Mouse (Mus musculus): ENCODE measurements around the gene Abhd16b. TPM values are rescaled to one million over a fixed set of nuclear protein-coding genes. Genes with fewer than 3 reads are reported as not detected.
A peak's percentile ranks its signal among the peaks of the same experiment; 100 is the strongest.

Abhd16b gene
- polyA plus RNA-seq (2014; fragmentation: Nextera tagmentation; extraction: Ambion mirVana), result 0.09 and 0.14 TPM in 2 replicates

- 84% methylated on average over 31 of the region's 31 CpGs for WGBS
- no peak within 1 kb of the TSS for H3K27ac ChIP-seq (ENCODE audit: low read depth, low read length)
- no peak within 1 kb of the TSS for H3K4me3 ChIP-seq (ENCODE audit: low read depth, low read length)
- H3K4me2 ChIP-seq (replicated peaks; ENCODE audit: low read depth, low read length), result no peak within 1 kb of the TSS
- DNase-seq (ENCODE audit: low spot score) (no peak), ATAC-seq (ENCODE audit: low FRiP score) (no peak)
- no peak within 1 kb of the TSS for H3K9ac ChIP-seq (ENCODE audit: low read depth, low read length)
- no peaks in the 10 kb centered on the region for H3K9me3 ChIP-seq (ENCODE audit: control insufficient read depth, low read length)
- H3K27me3 ChIP-seq (ENCODE audit: control insufficient read depth, insufficient read depth, low read length), result no peaks in the 10 kb centered on the region
- H3K4me1 ChIP-seq (replicated peaks; ENCODE audit: control insufficient read depth, insufficient read depth, low read length), result no peaks in the 10 kb centered on the region; the same call in 1 of the 2 replicates
- H3K36me3 ChIP-seq (ENCODE audit: control insufficient read depth, insufficient read depth, low read length), result no peaks in the 10 kb centered on the region
These were observed at the start of gene Abhd16b for GRCm38 (mm10) chr2:181493156-181493927. Gene Abhd16b (plus strand): TSS chr2:181493206.

DNA sequence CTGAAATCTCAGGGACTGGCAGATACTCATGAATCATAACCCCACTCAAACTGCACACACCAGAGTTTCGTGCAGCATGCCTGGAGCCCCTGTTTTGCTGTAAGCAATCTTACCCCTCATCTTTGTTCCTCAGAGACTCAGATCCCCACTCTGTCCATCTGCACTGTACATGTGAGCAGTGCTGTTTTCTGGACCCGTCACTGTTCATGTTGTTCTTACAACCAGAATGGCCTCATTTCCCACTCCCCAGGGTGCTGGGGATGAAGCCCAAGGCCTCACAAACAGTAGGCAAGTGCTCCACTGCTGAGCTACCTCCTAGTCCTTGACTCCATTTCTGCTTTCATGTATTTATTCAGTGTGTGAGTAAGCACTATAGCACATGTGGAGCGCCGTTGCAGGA, 40.8 kb upstream of the Abhd16b start:
- 77% methylated on average over 4 of the region's 4 CpGs for whole genome bisulfite sequencing
- no peaks in the 10 kb centered on the region for H3K27me3 ChIP-seq (ENCODE audit: control insufficient read depth, insufficient read depth, low read length)

DNA sequence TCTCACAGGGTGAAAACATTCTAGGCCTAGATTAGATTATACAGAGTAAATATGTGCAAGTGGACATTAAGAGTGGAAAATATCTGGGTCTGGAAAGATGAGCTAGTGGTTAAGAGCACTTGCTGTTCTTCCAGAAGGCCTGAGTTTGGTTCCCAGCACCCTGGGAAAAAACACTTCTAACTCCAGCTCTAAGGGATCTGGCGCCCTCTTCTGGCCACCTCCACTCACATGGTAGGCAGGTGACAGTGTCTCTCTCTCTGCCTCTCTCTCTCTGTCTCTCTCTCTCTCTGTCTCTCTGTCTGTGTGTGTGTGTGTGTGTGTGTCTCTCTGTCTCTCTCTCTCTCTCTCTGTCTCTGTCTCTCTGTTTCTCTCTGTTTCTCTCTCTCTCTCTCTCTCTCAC, 39.7 kb upstream of the Abhd16b start:
- Histone ChIP-seq H3K9ac (ENCODE audit: low read depth, low read length) (no peak overlapping the region), H3K4me3 (ENCODE audit: low read depth, low read length) (no peak overlapping the region), H3K9me3 (ENCODE audit: control insufficient read depth, low read length) (no peaks in the 10 kb centered on the region), H3K4me2 (replicated peaks; ENCODE audit: low read depth, low read length) (no peak overlapping the region), H3K36me3 (ENCODE audit: control insufficient read depth, insufficient read depth, low read length) (no peaks in the 10 kb centered on the region), H3K27me3 (ENCODE audit: control insufficient read depth, insufficient read depth, low read length) (no peaks in the 10 kb centered on the region), H3K27ac (ENCODE audit: low read depth, low read length) (no peak overlapping the region), H3K4me1 (replicated peaks; ENCODE audit: control insufficient read depth, insufficient read depth, low read length) (no peaks in the 10 kb centered on the region)
- no peak for DNase-seq (ENCODE audit: low spot score)
- WGBS, result 31% methylated on average over 1 of the region's 1 CpGs
- ATAC-seq (ENCODE audit: low FRiP score), result no peak

More for the DNA sequence above, 40.8 kb upstream of the Abhd16b start:
- no peak for DNase-seq (ENCODE audit: low spot score)
- H3K4me3 ChIP-seq (ENCODE audit: low read depth, low read length), result no peak overlapping the region
- no peak overlapping the region for H3K27ac ChIP-seq (ENCODE audit: low read depth, low read length)
- H3K4me2 ChIP-seq (replicated peaks; ENCODE audit: low read depth, low read length), result no peak overlapping the region
- no peaks in the 10 kb centered on the region for H3K9me3 ChIP-seq (ENCODE audit: control insufficient read depth, low read length)
- no peaks in the 10 kb centered on the region for H3K4me1 ChIP-seq (replicated peaks; ENCODE audit: control insufficient read depth, insufficient read depth, low read length)
- no peak overlapping the region for H3K9ac ChIP-seq (ENCODE audit: low read depth, low read length)
- no peaks in the 10 kb centered on the region for H3K36me3 ChIP-seq (ENCODE audit: control insufficient read depth, insufficient read depth, low read length)
- ATAC-seq (ENCODE audit: low FRiP score), result no peak

DNA sequence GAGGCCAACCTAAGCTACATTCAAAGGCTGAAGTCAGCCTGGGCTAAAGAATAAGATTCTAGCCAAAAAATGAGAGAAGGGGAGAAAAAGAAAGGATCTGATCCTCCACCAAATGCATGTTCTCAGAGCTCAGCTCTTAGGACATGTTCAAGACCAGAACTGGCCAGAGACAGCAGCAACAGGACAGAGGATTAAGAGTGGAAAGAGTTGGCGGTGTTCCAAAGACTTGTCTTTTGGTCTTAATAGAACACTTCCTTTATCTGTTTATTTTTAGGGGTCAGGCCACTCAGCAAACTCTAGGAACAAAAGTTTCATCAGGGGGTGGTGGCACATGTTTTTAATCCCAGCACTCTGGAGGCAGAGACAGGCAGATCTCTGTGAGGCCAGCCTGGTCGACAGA, 37.1 kb upstream of the Abhd16b start:
- DNase-seq (ENCODE audit: low spot score), result no peak
- ATAC-seq (ENCODE audit: low FRiP score), result no peak
- no peaks in the 10 kb centered on the region for H3K36me3 ChIP-seq (ENCODE audit: control insufficient read depth, insufficient read depth, low read length)
- WGBS, result 85% methylated on average over 2 of the region's 2 CpGs
- H3K4me3 ChIP-seq (ENCODE audit: low read depth, low read length), result no peak overlapping the region
- no peak overlapping the region for H3K9ac ChIP-seq (ENCODE audit: low read depth, low read length)
- no peaks in the 10 kb centered on the region for H3K27me3 ChIP-seq (ENCODE audit: control insufficient read depth, insufficient read depth, low read length)
- no peak overlapping the region for H3K4me2 ChIP-seq (replicated peaks; ENCODE audit: low read depth, low read length)
- H3K4me1 ChIP-seq (replicated peaks; ENCODE audit: control insufficient read depth, insufficient read depth, low read length), result no peaks in the 10 kb centered on the region
- no peaks in the 10 kb centered on the region for H3K9me3 ChIP-seq (ENCODE audit: control insufficient read depth, low read length)
- no peak overlapping the region for H3K27ac ChIP-seq (ENCODE audit: low read depth, low read length)

GRCm38 (mm10) chr2:181457831-181458230, 35.2 kb upstream of the Abhd16b start:
- ATAC-seq (ENCODE audit: low FRiP score) (no peak), DNase-seq (ENCODE audit: low spot score) (peak; percentile 34)
- Histone ChIP-seq H3K4me1 (replicated peaks; ENCODE audit: control insufficient read depth, insufficient read depth, low read length) (no peaks in the 10 kb centered on the region), H3K27ac (ENCODE audit: low read depth, low read length) (no peak overlapping the region), H3K27me3 (ENCODE audit: control insufficient read depth, insufficient read depth, low read length) (no peaks in the 10 kb centered on the region), H3K36me3 (ENCODE audit: control insufficient read depth, insufficient read depth, low read length) (no peaks in the 10 kb centered on the region), H3K4me3 (ENCODE audit: low read depth, low read length) (peak overlapping the region; percentile 99), H3K9me3 (ENCODE audit: control insufficient read depth, low read length) (no peaks in the 10 kb centered on the region), H3K9ac (ENCODE audit: low read depth, low read length) (peak overlapping the region; percentile 84; the same call in 1 of the 2 replicates), H3K4me2 (replicated peaks; ENCODE audit: low read depth, low read length) (peak overlapping the region; percentile 99)
- 4% methylated on average over 15 of the region's 15 CpGs for whole genome bisulfite sequencing

DNA sequence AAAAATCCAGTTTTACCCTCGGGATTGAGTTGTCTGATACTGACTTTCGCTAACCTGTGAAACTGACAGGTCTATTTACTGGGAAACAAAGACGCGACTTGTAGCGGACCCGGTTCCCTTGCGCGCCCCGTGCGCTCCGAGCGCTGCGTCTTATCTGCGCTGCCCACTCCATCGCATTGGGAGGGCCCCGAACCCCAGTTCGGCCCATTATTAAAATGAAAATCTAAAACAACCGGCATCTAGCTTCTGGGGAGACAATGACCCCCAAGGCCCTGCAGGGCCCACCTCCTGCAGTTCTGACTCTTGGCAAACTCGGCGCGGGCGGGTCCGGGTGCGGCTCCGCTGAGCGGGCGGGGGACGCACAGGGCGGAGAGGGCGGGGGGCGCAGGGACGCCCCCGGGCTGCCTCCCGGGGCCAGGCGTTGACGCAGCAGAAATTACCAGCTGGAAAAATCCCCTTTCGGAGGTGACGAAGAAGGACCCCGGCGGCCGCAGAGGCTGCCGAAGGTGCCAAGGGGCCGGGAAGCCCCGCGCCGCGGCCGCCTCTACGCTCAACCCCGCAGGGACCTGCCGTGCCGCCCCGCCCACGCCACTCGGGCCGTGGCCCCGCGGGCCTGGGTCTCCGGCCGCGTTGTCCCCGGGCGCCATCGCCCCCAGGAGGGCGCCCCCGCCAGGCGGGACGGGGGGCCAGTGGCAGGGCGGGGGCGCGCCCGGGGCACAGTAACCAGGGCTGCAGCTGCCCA, 34.4 kb upstream of the Abhd16b start:
- DNase-seq (ENCODE audit: low spot score) (peak; percentile 65), ATAC-seq (ENCODE audit: low FRiP score) (peak; percentile 33)
- no peaks in the 10 kb centered on the region for H3K4me1 ChIP-seq (replicated peaks; ENCODE audit: control insufficient read depth, insufficient read depth, low read length)
- H3K4me2 ChIP-seq (replicated peaks; ENCODE audit: low read depth, low read length), result peak overlapping the region; percentile 99
- peak overlapping the region; percentile 84 for H3K9ac ChIP-seq (ENCODE audit: low read depth, low read length)
- H3K27ac ChIP-seq (ENCODE audit: low read depth, low read length), result peak overlapping the region; percentile 85
- H3K27me3 ChIP-seq (ENCODE audit: control insufficient read depth, insufficient read depth, low read length), result no peaks in the 10 kb centered on the region
- no peaks in the 10 kb centered on the region for H3K36me3 ChIP-seq (ENCODE audit: control insufficient read depth, insufficient read depth, low read length)
- H3K4me3 ChIP-seq (ENCODE audit: low read depth, low read length), result peak overlapping the region; percentile 99
- WGBS, result under 1% methylated on average over 46 of the region's 72 CpGs
- H3K9me3 ChIP-seq (ENCODE audit: control insufficient read depth, low read length), result no peaks in the 10 kb centered on the region

DNA sequence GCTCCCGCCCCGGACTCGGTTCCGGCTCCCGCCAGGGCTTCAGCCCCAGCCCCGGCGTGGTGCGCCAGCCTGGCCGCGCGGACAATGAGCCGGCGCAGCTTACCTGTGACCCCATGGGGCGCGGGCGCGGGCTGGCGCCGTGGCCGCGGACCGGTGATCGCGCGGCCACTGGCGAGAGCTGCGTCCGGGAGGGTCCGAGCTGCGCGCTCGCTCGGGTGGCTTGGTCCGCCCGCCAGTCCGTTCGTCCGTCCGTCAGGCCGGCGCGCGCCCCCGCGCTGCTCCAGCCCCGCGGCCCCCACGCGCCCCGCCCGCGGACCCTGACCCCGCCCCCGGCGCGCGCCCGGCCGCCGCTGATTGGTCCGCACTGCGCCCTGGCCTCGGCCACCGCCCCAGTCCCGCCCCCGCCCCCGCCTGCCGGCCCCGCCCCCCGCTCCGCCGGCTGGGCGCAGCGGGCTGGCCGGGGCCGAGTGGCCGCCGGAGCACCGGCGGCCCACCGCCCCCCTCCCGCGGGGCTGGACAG, 33.8 kb upstream of the Abhd16b start, which contains the start of gene Zbtb46:
TSS of gene Zbtb46 (minus strand) at position 274 of the 520 bp plus-strand sequence.
- Histone ChIP-seq H3K36me3 (ENCODE audit: control insufficient read depth, insufficient read depth, low read length) (no peaks in the 10 kb centered on the region), H3K4me1 (replicated peaks; ENCODE audit: control insufficient read depth, insufficient read depth, low read length) (no peaks in the 10 kb centered on the region), H3K9ac (ENCODE audit: low read depth, low read length) (peak within 1 kb of the TSS; percentile 84), H3K4me3 (ENCODE audit: low read depth, low read length) (peak within 1 kb of the TSS; percentile 99), H3K4me2 (replicated peaks; ENCODE audit: low read depth, low read length) (peak within 1 kb of the TSS; percentile 99), H3K27ac (ENCODE audit: low read depth, low read length) (peak within 1 kb of the TSS; percentile 85), H3K9me3 (ENCODE audit: control insufficient read depth, low read length) (no peaks in the 10 kb centered on the region), H3K27me3 (ENCODE audit: control insufficient read depth, insufficient read depth, low read length) (no peaks in the 10 kb centered on the region)
- 2% methylated on average over 37 of the region's 83 CpGs for WGBS
- peak; percentile 95 for ATAC-seq (ENCODE audit: low FRiP score)
- peak; percentile 89 for DNase-seq (ENCODE audit: low spot score)

DNA sequence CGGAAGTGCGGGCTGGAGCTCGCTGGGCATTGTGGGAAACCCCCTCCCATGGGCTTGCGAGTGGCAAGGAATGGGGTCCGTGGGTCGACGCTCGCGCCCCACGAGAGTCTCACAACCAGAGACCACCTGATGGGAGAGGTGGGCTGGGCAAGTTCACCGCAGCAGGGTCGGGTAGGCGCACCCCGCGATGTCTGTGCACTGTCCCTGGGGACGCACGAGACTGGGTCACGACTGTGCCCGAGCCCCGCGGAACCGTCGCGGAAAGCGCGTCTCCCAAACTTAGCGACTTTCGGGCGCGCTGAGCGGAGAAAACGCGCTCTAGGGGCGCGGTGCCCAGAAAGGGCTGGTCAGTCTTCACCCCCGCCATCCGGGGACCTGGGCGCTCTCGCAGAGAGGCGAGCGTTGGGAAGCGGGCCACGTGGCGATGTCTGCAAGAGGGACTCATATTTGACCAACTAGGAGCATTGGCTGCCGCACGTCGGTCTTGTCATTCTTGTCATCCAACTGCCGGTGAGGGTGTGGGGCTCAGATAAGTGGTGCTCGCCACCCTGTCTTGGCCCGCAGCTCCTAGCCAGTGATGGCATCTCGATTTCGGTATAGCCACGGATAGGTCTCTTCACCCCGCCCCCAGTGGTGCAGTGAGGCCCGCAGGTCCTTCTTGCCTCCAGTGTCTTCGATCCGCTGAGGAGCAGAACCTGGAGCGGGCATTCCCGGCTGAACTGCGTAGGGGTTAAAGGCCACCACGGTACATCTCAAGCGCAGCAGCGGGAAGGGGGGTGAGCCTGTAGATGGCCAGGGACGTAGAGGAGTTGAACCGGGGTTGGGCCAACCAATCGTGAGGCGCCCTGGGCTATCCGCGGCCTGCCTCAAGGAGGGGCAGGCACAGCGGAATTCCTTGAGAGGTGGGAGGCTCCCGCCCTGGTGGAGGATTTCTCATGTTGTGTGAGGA, 33.1 kb upstream of the Abhd16b start:
- H3K36me3 ChIP-seq (ENCODE audit: control insufficient read depth, insufficient read depth, low read length), result no peaks in the 10 kb centered on the region
- ATAC-seq (ENCODE audit: low FRiP score) (peak; percentile 75), DNase-seq (ENCODE audit: low spot score) (peak; percentile 69)
- no peaks in the 10 kb centered on the region for H3K9me3 ChIP-seq (ENCODE audit: control insufficient read depth, low read length)
- WGBS, result under 1% methylated on average over 58 of the region's 71 CpGs
- H3K4me2 ChIP-seq (replicated peaks; ENCODE audit: low read depth, low read length), result peak overlapping the region; percentile 99
- H3K27ac ChIP-seq (ENCODE audit: low read depth, low read length), result peak overlapping the region; percentile 33; the same call in 1 of the 2 replicates
- H3K27me3 ChIP-seq (ENCODE audit: control insufficient read depth, insufficient read depth, low read length), result no peaks in the 10 kb centered on the region
- H3K4me3 ChIP-seq (ENCODE audit: low read depth, low read length), result peak overlapping the region; percentile 99
- no peaks in the 10 kb centered on the region for H3K4me1 ChIP-seq (replicated peaks; ENCODE audit: control insufficient read depth, insufficient read depth, low read length)
- H3K9ac ChIP-seq (ENCODE audit: low read depth, low read length), result peak overlapping the region; percentile 66
